Mouse (Mus musculus) embryonic facial prominence, embryonic 14.5 days (tissue): Measurements from ENCODE around the gene Rimbp3. TPM values are rescaled to one million over a fixed set of nuclear protein-coding genes. Genes with fewer than 3 reads are reported as not detected.
"Not testable (repeated sequence)": the region's sequence is repeated elsewhere in the genome, so short reads cannot be mapped to it uniquely, and the experiment has no call there.

Experiments used
- ATAC-seq: fragments of 200-750 bp; cut with Nextera tagmentation; 2 replicates; pipeline ENCODE4 v1.8.0; 2017; ENCODE audit warnings: low read depth, moderate number of reproducible peaks, moderate TSS enrichment
- DNase-seq: peaks from one replicate; pipeline ENCODE4 v3.0.0-alpha.2; 2015; ENCODE audit warnings: low spot score
- H3K27ac ChIP-seq: fragments of 300-500 bp; sonication (generic); replicated peaks from 2 replicates; pipeline ENCODE4 v1.5.1; 2014; ENCODE audit warnings: low read depth, mild to moderate bottlenecking, low read length, moderate library complexity
- H3K27me3 ChIP-seq: fragments of 300-500 bp; sonication (generic); replicated peaks from 2 replicates; pipeline ENCODE4 v1.6.1; 2014; ENCODE audit warnings: low read length; ENCODE audit not compliant: control insufficient read depth, insufficient read depth
- H3K36me3 ChIP-seq: fragments of 300-500 bp; sonication (generic); 2 replicates; pipeline ENCODE4 v1.6.1; 2014; ENCODE audit warnings: low read length, mixed read lengths; ENCODE audit not compliant: control insufficient read depth, insufficient read depth
- H3K4me1 ChIP-seq: fragments of 300-500 bp; sonication (generic); 2 replicates; pipeline ENCODE4 v1.6.1; 2014; ENCODE audit warnings: antibody characterized with exemption, low read length; ENCODE audit not compliant: control insufficient read depth, insufficient read depth
- H3K4me2 ChIP-seq: fragments of 300-500 bp; sonication (generic); 2 replicates; pipeline ENCODE4 v1.6.1; 2014; ENCODE audit warnings: low read depth, mild to moderate bottlenecking, low read length, moderate library complexity, mixed read lengths
- H3K4me3 ChIP-seq: fragments of 300-500 bp; sonication (generic); 2 replicates; pipeline ENCODE4 v1.5.1; 2014; ENCODE audit warnings: low read depth, mild to moderate bottlenecking, low read length
- H3K9ac ChIP-seq: fragments of 300-500 bp; sonication (generic); 2 replicates; pipeline ENCODE4 v1.6.1; 2014; ENCODE audit warnings: low read depth, mild to moderate bottlenecking, low read length, moderate library complexity, mixed read lengths
- H3K9me3 ChIP-seq: fragments of 300-500 bp; sonication (generic); 2 replicates; pipeline ENCODE4 v1.6.1; 2016; ENCODE audit warnings: low read length; ENCODE audit not compliant: control insufficient read depth
- WGBS: fragments of 180-500 bp; shearing (Covaris S2); extraction: QIAGEN DNeasy Blood & Tissue Kit; methylation state at CpG from one replicate; pipeline ENCODE4 v1.1.7; 2014; 5-methylcytosine and 5-hydroxymethylcytosine counted together
- polyA plus RNA-seq: library from polyadenylated mRNA; unstranded; fragments of >200 nt; fragmentation: Nextera tagmentation; extraction: Ambion mirVana; gene quantifications from 2 replicates; pipeline ENCODE4 v1.2.1, GENCODE M21; 2014

The Rimbp3 gene
- polyA plus RNA-seq, 1 experiment from 2014 or later: 0.17 TPM

GRCm38 (mm10) chr16:17231523-17231922, 23.1 kb downstream of the Rimbp3 start:
- H3K4me3 ChIP-seq, H3K9ac ChIP-seq, H3K9me3 ChIP-seq, DNase-seq, H3K27ac ChIP-seq, H3K36me3 ChIP-seq, H3K27me3 ChIP-seq, ATAC-seq, H3K4me2 ChIP-seq: not testable (repeated sequence)
- H3K4me1 ChIP-seq: peaks cover 16% of the 10 kb centered on the region
- WGBS: 89% methylated on average over 2 of the region's 2 CpGs

- Histone ChIP-seq H3K4me2 (peak within 1 kb of the TSS; percentile 86), H3K27me3 (no peaks in the 10 kb centered on the region), H3K9ac (peak within 1 kb of the TSS; percentile 95), H3K4me1 (peaks cover 16% of the 10 kb centered on the region), H3K9me3 (peaks cover 8% of the 10 kb centered on the region; the same call in 1 of the 2 replicates), H3K27ac (peak within 1 kb of the TSS; percentile 91), H3K4me3 (peak within 1 kb of the TSS; percentile 95), H3K36me3 (no peaks in the 10 kb centered on the region)
- ATAC-seq (peak; percentile 96), DNase-seq (peak; percentile 98)
- 2% methylated on average over 43 of the region's 59 CpGs for WGBS
Observed at GRCm38 (mm10) chr16:17232794-17233701, 24.6 kb downstream of the Rimbp3 start, which contains the start of gene Hic2. Hic2 (plus strand) TSS chr16:17233572.

GRCm38 (mm10) chr16:17233702-17234498, 25.5 kb downstream of the Rimbp3 start:
- Histone ChIP-seq H3K27ac (peak overlapping the region; percentile 91), H3K36me3 (no peaks in the 10 kb centered on the region), H3K27me3 (no peaks in the 10 kb centered on the region), H3K9me3 (peaks cover 8% of the 10 kb centered on the region; the same call in 1 of the 2 replicates), H3K9ac (peak overlapping the region; percentile 95), H3K4me1 (peaks cover 16% of the 10 kb centered on the region), H3K4me3 (peak overlapping the region; percentile 95), H3K4me2 (peak overlapping the region; percentile 86)
- DNase-seq: peak; percentile 68
- peak; percentile 64 for ATAC-seq
- WGBS: 0% methylated on average over 20 of the region's 62 CpGs

GRCm38 (mm10) chr16:17234499-17234895, 26.1 kb downstream of the Rimbp3 start:
- Histone ChIP-seq H3K36me3 (no peaks in the 10 kb centered on the region), H3K27me3 (no peaks in the 10 kb centered on the region), H3K4me1 (peaks cover 16% of the 10 kb centered on the region), H3K4me3 (peak overlapping the region; percentile 95), H3K27ac (peak overlapping the region; percentile 91), H3K9ac (peak overlapping the region; percentile 95), H3K4me2 (peak overlapping the region; percentile 86), H3K9me3 (peaks cover 8% of the 10 kb centered on the region; the same call in 1 of the 2 replicates)
- DNase-seq (peak; percentile 67), ATAC-seq (no peak)
- 2% methylated on average over 12 of the region's 12 CpGs for WGBS

- Histone ChIP-seq H3K27ac (peak overlapping the region; percentile 91), H3K9me3 (peaks cover 2% of the 10 kb centered on the region; the same call in 1 of the 2 replicates), H3K9ac (peak overlapping the region; percentile 95), H3K4me3 (peak overlapping the region; percentile 95), H3K27me3 (no peaks in the 10 kb centered on the region), H3K4me1 (peaks cover 16% of the 10 kb centered on the region), H3K36me3 (no peaks in the 10 kb centered on the region), H3K4me2 (peak overlapping the region; percentile 86)
- ATAC-seq (no peak), DNase-seq (peak; percentile 73)
- WGBS: 31% methylated on average over 9 of the region's 9 CpGs
Observed at GRCm38 (mm10) chr16:17234916-17235665, 26.7 kb downstream of the Rimbp3 start.

- Histone ChIP-seq H3K4me2 (no peak overlapping the region), H3K27ac (no peak overlapping the region), H3K9ac (no peak overlapping the region), H3K4me1 (peaks cover 22% of the 10 kb centered on the region), H3K36me3 (no peaks in the 10 kb centered on the region), H3K27me3 (no peaks in the 10 kb centered on the region), H3K4me3 (no peak overlapping the region), H3K9me3 (no peaks in the 10 kb centered on the region)
- WGBS: 82% methylated on average over 3 of the region's 3 CpGs
- no peak for ATAC-seq
- no peak for DNase-seq
Observed at GRCm38 (mm10) chr16:17237634-17238033, 29.2 kb downstream of the Rimbp3 start.

- 62% methylated on average over 2 of the region's 2 CpGs for WGBS
- H3K4me1 ChIP-seq: peaks cover 26% of the 10 kb centered on the region
- ATAC-seq (no peak), DNase-seq (no peak)
- no peak overlapping the region for H3K9ac ChIP-seq
- no peak overlapping the region for H3K27ac ChIP-seq
- H3K4me3 ChIP-seq: no peak overlapping the region
- no peaks in the 10 kb centered on the region for H3K36me3 ChIP-seq
- no peaks in the 10 kb centered on the region for H3K27me3 ChIP-seq
- no peaks in the 10 kb centered on the region for H3K9me3 ChIP-seq
- H3K4me2 ChIP-seq: no peak overlapping the region
Observed at GRCm38 (mm10) chr16:17239409-17239808, 31.0 kb downstream of the Rimbp3 start.

- Histone ChIP-seq H3K4me3 (no peak overlapping the region), H3K9ac (no peak overlapping the region), H3K9me3 (no peaks in the 10 kb centered on the region), H3K27me3 (no peaks in the 10 kb centered on the region), H3K4me1 (peaks cover 11% of the 10 kb centered on the region), H3K4me2 (no peak overlapping the region), H3K27ac (no peak overlapping the region), H3K36me3 (no peaks in the 10 kb centered on the region)
- WGBS: 64% methylated on average over 1 of the region's 1 CpGs
- ATAC-seq: no peak
- no peak for DNase-seq
Observed at GRCm38 (mm10) chr16:17243731-17244130, 35.3 kb downstream of the Rimbp3 start.
